Mouse (Mus musculus) heart, adult 2 months (tissue): ENCODE measurements at regions not wholly inside any gene's neighbourhood (a gene's known extent, or its start where the extent isn't known, plus 50 kb on each side); places are given as distances from the start of the nearest gene placed in this dataset.

ENCODE experiments used
- DNase-seq, 2 experiments: peaks; one replicate each; pipeline ENCODE4 v3.0.0; 2021
- H3K27ac ChIP-seq: fragments of 200-600 bp; 2 replicates; pipeline ENCODE4 v1.8.1; 2022
- H3K27me3 ChIP-seq: fragments of 200-500 bp; 2 replicates; pipeline ENCODE4 v1.6.1; 2012; ENCODE audit warnings: mild to moderate bottlenecking, low read length, inconsistent platforms, mixed read lengths; ENCODE audit not compliant: control insufficient read depth, insufficient read depth
- H3K36me3 ChIP-seq: fragments of 200-500 bp; 2 replicates; pipeline ENCODE4 v1.6.1; 2012; ENCODE audit warnings: low read length, inconsistent platforms; ENCODE audit not compliant: control insufficient read depth, insufficient read depth
- H3K4me1 ChIP-seq: fragments of 200-500 bp; 2 replicates; pipeline ENCODE4 v1.6.1; 2011; ENCODE audit warnings: low read length; ENCODE audit not compliant: control insufficient read depth, insufficient read depth
- H3K4me3 ChIP-seq: fragments of 200-600 bp; 2 replicates; pipeline ENCODE4 v1.8.1; 2022
- H3K79me2 ChIP-seq: fragments of 200-500 bp; replicated peaks from 2 replicates; pipeline ENCODE4 v1.6.1; 2012; ENCODE audit warnings: mild to moderate bottlenecking, inconsistent platforms, low read length, moderate library complexity, mixed read lengths; ENCODE audit not compliant: control insufficient read depth, insufficient read depth
- H3K9ac ChIP-seq: fragments of 200-500 bp; 2 replicates; pipeline ENCODE4 v1.6.1; 2012; ENCODE audit warnings: low read depth, mild to moderate bottlenecking, control low read depth, inconsistent platforms, low read length, mixed read lengths
- CTCF ChIP-seq: fragments of 200-600 bp; IDR thresholded peaks from 2 replicates; pipeline ENCODE4 v1.8.1; 2022; ENCODE audit warnings: antibody characterized with exemption, mild to moderate bottlenecking, moderate library complexity
- EP300 ChIP-seq: fragments of 200-500 bp; IDR thresholded peaks from 2 replicates; pipeline ENCODE4 v1.6.1; 2011; ENCODE audit warnings: low read depth, low read length, control low read depth; ENCODE audit not compliant: insufficient read depth
- POLR2A ChIP-seq: fragments of 200-500 bp; IDR thresholded peaks from 2 replicates; pipeline ENCODE4 v1.6.1; 2011; ENCODE audit warnings: mild to moderate bottlenecking, low read depth, low read length, control low read depth; ENCODE audit not compliant: insufficient read depth
- WGBS: fragments of 180-500 bp; shearing (Covaris S2); methylation state at CpG from one replicate; pipeline ENCODE4 v1.1.7; 2018; 5-methylcytosine and 5-hydroxymethylcytosine counted together
- intact Hi-C: fragments of 180-260 bp; cut with DNase I; formaldehyde crosslinking; loops from one replicate; pipeline ENCODE4 v1.15.1; 2025

DNA sequence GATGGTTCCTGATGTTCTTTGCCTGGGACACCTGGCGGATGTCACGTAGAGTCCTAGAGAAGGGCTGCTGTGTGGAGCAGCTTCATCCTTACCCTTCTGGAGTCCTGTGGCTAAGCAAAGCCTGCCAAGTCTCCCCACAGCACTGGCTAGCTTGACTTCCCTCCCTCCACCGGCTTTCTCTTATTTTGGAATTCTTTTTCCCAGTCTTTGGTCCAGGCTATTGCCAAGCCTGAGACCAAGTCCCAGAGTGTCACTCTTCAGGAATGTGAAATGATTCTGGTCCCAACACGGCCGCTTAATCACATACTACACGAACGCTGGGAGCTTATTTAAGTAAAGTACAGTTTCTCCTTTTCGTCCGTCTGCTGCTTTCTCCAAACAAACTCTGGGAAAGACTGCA is 146.4 kb downstream of the Fndc1 start:
- no peak overlapping the region for H3K4me3 ChIP-seq
- H3K4me1 ChIP-seq: peaks cover 1% of the 10 kb centered on the region; the same call in 1 of the 2 replicates
- TF ChIP-seq CTCF (no peak), POLR2A (no peak), EP300 (no peak)
- H3K36me3 ChIP-seq: no peaks in the 10 kb centered on the region
- intact Hi-C loops: no loop called here
- WGBS: 66% methylated on average over 9 of the region's 9 CpGs
- H3K9ac ChIP-seq: no peak overlapping the region
- no peaks in the 10 kb centered on the region for H3K79me2 ChIP-seq
- H3K27me3 ChIP-seq: no peaks in the 10 kb centered on the region
- H3K27ac ChIP-seq: no peak overlapping the region
- peak; percentile 30 to 55 for DNase-seq

DNA sequence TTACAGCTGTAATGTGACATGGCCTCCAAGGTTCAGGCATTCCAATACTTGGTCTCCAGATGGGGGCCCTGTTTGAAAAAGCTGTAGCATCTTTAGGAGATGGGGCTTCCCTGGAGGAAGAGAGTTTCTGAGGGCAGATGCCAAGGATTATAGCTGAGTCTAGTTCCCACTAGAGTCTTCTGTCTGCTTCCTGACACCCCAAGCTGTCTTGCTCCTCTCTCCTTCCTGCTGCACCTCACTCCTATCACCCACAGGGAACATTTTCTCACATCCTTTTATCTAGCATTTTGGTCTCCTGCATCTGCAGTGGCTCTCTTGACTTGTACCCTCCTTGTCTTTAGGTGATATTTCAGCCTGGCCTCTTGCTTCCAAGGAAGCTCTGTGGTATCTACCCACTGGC is 147.3 kb downstream of the Fndc1 start:
- TF ChIP-seq POLR2A (no peak), EP300 (no peak), CTCF (no peak)
- Histone ChIP-seq H3K27ac (no peak overlapping the region), H3K36me3 (no peaks in the 10 kb centered on the region)

DNA sequence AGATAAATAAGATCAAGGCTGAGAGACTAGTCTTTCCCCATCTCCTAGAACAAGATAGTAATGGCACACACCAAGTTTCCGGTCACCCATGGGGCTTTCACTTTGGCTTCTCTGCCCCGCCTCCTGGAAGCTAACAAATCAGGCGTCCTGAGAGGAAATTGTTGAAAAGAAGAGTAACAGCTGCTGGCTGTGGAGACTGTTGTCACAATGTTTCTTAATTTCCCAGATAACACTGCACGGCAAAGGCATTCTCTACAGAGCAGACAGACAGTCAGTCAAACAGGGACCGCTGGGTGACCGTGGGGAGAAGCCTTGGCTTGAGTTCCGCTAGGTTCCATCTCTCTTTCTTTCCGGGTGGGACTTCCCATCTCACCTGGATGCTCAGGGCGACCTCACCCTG is 148.2 kb downstream of the Fndc1 start:
- peaks cover 1% of the 10 kb centered on the region; the same call in 1 of the 2 replicates for H3K4me1 ChIP-seq
- peak; percentile 35 to 55 for DNase-seq
- no peak for TF ChIP-seq CTCF
- no peaks in the 10 kb centered on the region for H3K79me2 ChIP-seq
- intact Hi-C loops: no loop called here
- no peak overlapping the region for H3K4me3 ChIP-seq
- H3K9ac ChIP-seq: no peak overlapping the region
- WGBS: 45% methylated on average over 9 of the region's 9 CpGs
- no peaks in the 10 kb centered on the region for H3K27me3 ChIP-seq
- H3K27ac ChIP-seq: no peak overlapping the region
- H3K36me3 ChIP-seq: no peaks in the 10 kb centered on the region

More for the DNA sequence above, 147.3 kb downstream of the Fndc1 start:
- no peak for DNase-seq
- H3K4me1 ChIP-seq: peaks cover 1% of the 10 kb centered on the region; the same call in 1 of the 2 replicates
- H3K4me3 ChIP-seq: no peak overlapping the region
- H3K27me3 ChIP-seq: no peaks in the 10 kb centered on the region
- intact Hi-C loops: no loop called here
- no peaks in the 10 kb centered on the region for H3K79me2 ChIP-seq
- no peak overlapping the region for H3K9ac ChIP-seq

DNA sequence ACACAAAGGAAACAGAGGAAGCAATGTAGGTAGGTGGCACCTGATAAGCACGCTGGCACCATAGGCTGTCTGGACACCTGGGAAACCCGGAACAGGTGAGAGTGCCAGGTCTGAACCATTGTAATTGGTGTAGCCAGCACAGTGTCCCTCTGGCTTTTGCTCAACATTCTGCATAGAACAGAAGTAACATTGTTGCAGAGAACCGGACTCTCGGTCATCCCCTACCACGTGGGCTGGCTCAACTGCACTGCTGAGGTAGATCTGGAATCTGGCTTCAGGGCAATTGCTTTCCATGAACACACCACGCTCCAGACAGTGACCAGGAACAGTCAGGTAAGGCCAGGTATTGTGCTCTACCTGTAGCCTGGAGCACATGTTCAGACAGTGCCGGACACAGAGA is 149.3 kb downstream of the Fndc1 start:
- H3K27ac ChIP-seq: no peak overlapping the region
- peaks cover 1% of the 10 kb centered on the region; the same call in 1 of the 2 replicates for H3K4me1 ChIP-seq
- no peaks in the 10 kb centered on the region for H3K27me3 ChIP-seq
- H3K4me3 ChIP-seq: no peak overlapping the region
- H3K36me3 ChIP-seq: no peaks in the 10 kb centered on the region
- intact Hi-C loops: no loop called here
- no peak overlapping the region for H3K9ac ChIP-seq
- WGBS: 85% methylated on average over 7 of the region's 7 CpGs
- DNase-seq: no peak
- TF ChIP-seq POLR2A (no peak), CTCF (no peak), EP300 (no peak)
- H3K79me2 ChIP-seq: no peaks in the 10 kb centered on the region

DNA sequence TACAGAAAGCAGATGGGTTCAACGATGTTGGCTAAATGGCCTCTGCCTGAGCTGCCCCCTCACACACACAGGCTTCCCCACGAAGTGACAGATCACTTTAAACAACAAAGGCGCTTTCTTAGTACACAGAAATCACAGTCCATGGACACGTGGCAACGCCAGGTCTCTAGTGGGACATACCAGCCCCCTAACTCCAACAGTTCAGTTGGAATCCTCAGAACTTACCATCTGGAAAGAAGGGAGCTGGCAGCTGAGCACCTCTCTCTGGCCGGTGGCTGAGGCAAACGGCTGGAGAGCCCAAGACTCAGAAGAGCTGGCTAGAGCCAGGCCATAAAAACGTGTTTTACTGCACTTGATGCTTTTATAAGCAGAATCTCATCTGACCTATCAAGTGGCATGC is 149.8 kb downstream of the Fndc1 start:
- H3K9ac ChIP-seq: no peak overlapping the region
- H3K27me3 ChIP-seq: no peaks in the 10 kb centered on the region
- no peak overlapping the region for H3K27ac ChIP-seq
- no peak for DNase-seq
- TF ChIP-seq CTCF (no peak), POLR2A (no peak), EP300 (no peak)
- intact Hi-C loops: no loop called here
- H3K4me1 ChIP-seq: peaks cover 1% of the 10 kb centered on the region; the same call in 1 of the 2 replicates
- WGBS: 72% methylated on average over 8 of the region's 8 CpGs
- no peaks in the 10 kb centered on the region for H3K36me3 ChIP-seq
- H3K79me2 ChIP-seq: no peaks in the 10 kb centered on the region
- H3K4me3 ChIP-seq: no peak overlapping the region

DNA sequence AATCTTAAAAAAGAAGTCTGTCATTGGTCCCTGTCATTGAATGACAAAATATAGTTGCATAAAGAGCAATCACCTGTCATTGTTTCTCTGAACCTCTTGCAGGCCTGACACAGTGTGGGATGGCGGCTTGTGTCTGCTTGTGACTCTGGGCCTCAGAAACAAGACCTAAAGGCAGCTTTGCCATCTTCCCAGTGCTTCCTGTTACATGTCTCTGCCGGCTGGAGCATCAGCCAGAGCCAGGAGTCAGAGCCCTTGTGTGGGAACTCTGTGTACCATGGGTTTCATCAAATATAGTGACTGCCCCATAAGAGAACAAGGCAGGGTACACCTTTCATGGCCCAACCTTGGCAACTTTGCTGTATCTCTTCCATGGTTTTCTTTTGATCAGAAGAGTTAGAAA is 150.3 kb downstream of the Fndc1 start:
- no peak for DNase-seq
- Histone ChIP-seq H3K4me1 (peaks cover 1% of the 10 kb centered on the region; the same call in 1 of the 2 replicates), H3K9ac (no peak overlapping the region), H3K79me2 (no peaks in the 10 kb centered on the region), H3K27ac (no peak overlapping the region), H3K27me3 (no peaks in the 10 kb centered on the region), H3K36me3 (no peaks in the 10 kb centered on the region), H3K4me3 (no peak overlapping the region)
- WGBS: 76% methylated on average over 2 of the region's 2 CpGs
- intact Hi-C loops: no loop called here
- TF ChIP-seq POLR2A (no peak), CTCF (no peak), EP300 (no peak)

DNA sequence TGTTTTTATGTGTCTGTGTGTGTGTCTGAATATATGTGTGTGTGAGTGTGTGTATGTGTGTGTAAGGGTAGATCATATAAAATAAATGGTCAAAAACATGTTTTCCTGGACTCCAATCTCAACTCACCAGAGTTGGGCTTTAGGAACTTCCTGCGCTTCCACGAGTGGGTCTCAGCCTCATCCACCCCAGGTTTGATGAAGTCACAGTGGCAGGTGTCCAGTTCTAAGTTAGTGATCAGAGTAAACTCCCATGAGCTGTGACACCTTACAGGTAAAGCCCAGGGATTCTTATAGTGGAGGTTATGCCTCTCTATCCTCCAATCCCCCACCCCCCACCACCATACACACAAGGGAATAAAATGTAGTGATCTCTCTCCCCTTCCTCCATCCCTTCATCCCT is 152.6 kb downstream of the Fndc1 start:
- Histone ChIP-seq H3K4me1 (no peaks in the 10 kb centered on the region), H3K9ac (no peak overlapping the region), H3K27ac (no peak overlapping the region), H3K36me3 (no peaks in the 10 kb centered on the region), H3K27me3 (no peaks in the 10 kb centered on the region), H3K79me2 (no peaks in the 10 kb centered on the region), H3K4me3 (no peak overlapping the region)
- no peak for TF ChIP-seq EP300
- no peak for TF ChIP-seq CTCF
- TF ChIP-seq POLR2A: no peak
- WGBS: 84% methylated on average over 2 of the region's 2 CpGs
- DNase-seq: no peak
- intact Hi-C loops: no loop called here
